9 mouse cellular contexts compared by ENCODE assay signal in genomic region chr4:141310191-141310606, GRCm38 (mm10). TPM values are rescaled to one million over a fixed set of nuclear protein-coding genes. Genes with fewer than 3 reads are reported as not detected.
DNase-seq lines count a peak whose midpoint lies in the region; ATAC-seq and TF ChIP-seq lines count a peak whose summit lies in the region.
"Had no signal": no experiment of that assay in that cellular context is flagged by ENCODE, and none has a peak within 500 bp of the region (broad histone marks: within the 10 kb centered on the region; RNA-seq: fewer than 3 reads in every experiment).

No protein-coding gene starts in this region.

- 14% methylated on average over 8 of the region's 8 CpGs for WGBS in forebrain, embryonic 10.5 days
- WGBS in forebrain, embryonic 14.5 days: 7% methylated on average over 8 of the region's 8 CpGs
- WGBS in liver, adult 2 months: 32% methylated on average over 8 of the region's 8 CpGs

- ATAC-seq in forebrain, embryonic 14.5 days: no peak

- peaks cover 19% of the 10 kb centered on the region for H3K36me3 ChIP-seq in forebrain, embryonic 10.5 days (replicated peaks)
- H3K36me3 ChIP-seq in forebrain, embryonic 14.5 days (ENCODE audit: control insufficient read depth, insufficient read depth, low read length): no peaks in the 10 kb centered on the region
- peaks cover 6% of the 10 kb centered on the region; the same call in 1 of the 2 replicates for H3K36me3 ChIP-seq in liver, adult 2 months (ENCODE audit: control insufficient read depth, insufficient read depth, low read length)

- H3K4me2 ChIP-seq in forebrain, embryonic 14.5 days (ENCODE audit: low read length): no peak overlapping the region

- peaks cover 14% of the 10 kb centered on the region; the same call in 1 of the 2 replicates for H3K27me3 ChIP-seq in forebrain, embryonic 10.5 days (ENCODE audit: poor library complexity, severe bottlenecking)
- H3K27me3 ChIP-seq in forebrain, embryonic 14.5 days (replicated peaks; ENCODE audit: control insufficient read depth, insufficient read depth, low read length): no peaks in the 10 kb centered on the region
- H3K27me3 ChIP-seq in liver, adult 2 months (ENCODE audit: control insufficient read depth, insufficient read depth, low read length): no peaks in the 10 kb centered on the region

- H3K4me1 ChIP-seq in forebrain, embryonic 10.5 days: peaks cover 80% of the 10 kb centered on the region
- H3K4me1 ChIP-seq in forebrain, embryonic 14.5 days (ENCODE audit: control insufficient read depth, insufficient read depth, low read length): peaks cover 8% of the 10 kb centered on the region
- H3K4me1 ChIP-seq in liver, adult 2 months (ENCODE audit: control insufficient read depth, insufficient read depth, low read length): peaks cover 56% of the 10 kb centered on the region

- DNase-seq in forebrain, embryonic 10.5 days (ENCODE audit: extremely low spot score, low spot score): peak; percentile 53
- DNase-seq in forebrain, embryonic 14.5 days (ENCODE audit: low spot score): no peak
- DNase-seq in adrenal gland, postnatal 4 days (ENCODE audit: low spot score in 2 of 2): peak; percentile 50 to 64
- peak; percentile 85 to 86 for DNase-seq in heart, postnatal 10 days
- no peak for DNase-seq in liver, adult 2 months (ENCODE audit: extremely low read depth, low read depth, low spot score)
- peak; percentile 8 for DNase-seq in skeletal muscle tissue, adult 2 months (ENCODE audit: low read depth, low spot score)
- DNase-seq in frontal cortex, postnatal 10 days (ENCODE audit: low spot score in 2 of 2): no peak
- DNase-seq in cerebellum, adult 11 months: no peak

- H3K9me3 ChIP-seq in forebrain, embryonic 10.5 days: no peaks in the 10 kb centered on the region
- H3K9me3 ChIP-seq in forebrain, embryonic 14.5 days (replicated peaks; ENCODE audit: control insufficient read depth, low read length): no peaks in the 10 kb centered on the region

- H3K9ac ChIP-seq in forebrain, embryonic 14.5 days (ENCODE audit: low read length): no peak overlapping the region; the same call in 1 of the 2 replicates
- peak overlapping the region; percentile 6; the same call in 1 of the 2 replicates for H3K9ac ChIP-seq in liver, adult 2 months (ENCODE audit: low read depth, low read length)

- TF ChIP-seq POLR2A in liver, adult 2 months (IDR thresholded peaks at IDR 0.05; ENCODE audit: extremely low read depth, insufficient read depth, low read length): no peak

- peak overlapping the region; percentile 84 for H3K27ac ChIP-seq in forebrain, embryonic 10.5 days
- no peak overlapping the region for H3K27ac ChIP-seq in forebrain, embryonic 14.5 days (ENCODE audit: low read depth, low read length)
- peak overlapping the region; percentile 94 for H3K27ac ChIP-seq in liver, adult 2 months (replicated peaks; ENCODE audit: insufficient read depth, low read depth, low read length)

- peaks cover 44% of the 10 kb centered on the region; the same call in 1 of the 2 replicates for H3K79me2 ChIP-seq in liver, adult 2 months (ENCODE audit: control insufficient read depth, insufficient read depth, low read length)

- intact Hi-C loops in heart, postnatal 10 days (cut with DNase I): loop anchor here (5.0 kb wide), 1 partner anchor 33 kb away; no protein-coding TSS in a partner anchor

- TF ChIP-seq CTCF in liver, adult 2 months (IDR thresholded peaks at IDR 0.05; ENCODE audit: low read depth, low read length): no peak

- peak overlapping the region; percentile 26 for H3K4me3 ChIP-seq in forebrain, embryonic 10.5 days
- H3K4me3 ChIP-seq in forebrain, embryonic 14.5 days (ENCODE audit: low read depth, low read length): no peak overlapping the region
- no peak overlapping the region for H3K4me3 ChIP-seq in liver, adult 2 months (ENCODE audit: insufficient read depth, low read depth, low read length)

RNA-seq across cellular contexts. Expression of gene Epha2, which starts 9.2 kb away (rescaled TPM):
- 3.3 and 3.7 TPM in 2 replicates for polyA plus RNA-seq in forebrain, embryonic 10.5 days (2016; fragmentation: Nextera tagmentation; extraction: Ambion mirVana)
- 0.58 and 0.64 TPM in 2 replicates for polyA plus RNA-seq in forebrain, embryonic 14.5 days (2014; fragmentation: Nextera tagmentation; extraction: Ambion mirVana)
- 10 to 100 TPM; 19.0 to 21.5 TPM for total RNA-seq in adrenal gland, postnatal 4 days (2021)
- 1 to 10 TPM; 8.1 TPM for total RNA-seq in heart, postnatal 10 days (2021)
- 7.7 and 9.3 TPM in 2 replicates for total RNA-seq in liver, adult 2 months (2014; rRNA removed)
- 11.6 and 12.0 TPM in 2 replicates for polyA plus RNA-seq in liver, adult 2 months (2012; rRNA removed)
- total RNA-seq: hematopoietic stem cell, adult 5-6 weeks had no signal

RNA-seq across cellular contexts. Expression of gene Fam131c, which starts 57.8 kb away (rescaled TPM):
- polyA plus RNA-seq in forebrain, embryonic 10.5 days (2016; fragmentation: Nextera tagmentation; extraction: Ambion mirVana): 0.55 and 0.63 TPM in 2 replicates
- 10.2 and 15.8 TPM in 2 replicates for polyA plus RNA-seq in forebrain, embryonic 14.5 days (2014; fragmentation: Nextera tagmentation; extraction: Ambion mirVana)
- total RNA-seq in adrenal gland, postnatal 4 days (2021): 1 to 10 TPM; 1.9 to 3.0 TPM
- total RNA-seq in heart, postnatal 10 days (2021): 1 to 10 TPM in 1 of 2 experiments, under 1 TPM in 1; 0.94 to 2.9 TPM
- total RNA-seq in liver, adult 2 months (2014; rRNA removed): 0.40 and 0.46 TPM in 2 replicates
- polyA plus RNA-seq in liver, adult 2 months (2012; rRNA removed): 4.5 and 10.3 TPM in 2 replicates
- total RNA-seq: hematopoietic stem cell, adult 5-6 weeks had no signal

Comparison
In these comparisons a context has a peak if more than half of its experiments do, and no peak if none do; other contexts are left out.
1. DNase-seq: peak in forebrain, embryonic 10.5 days (single experiment), adrenal gland, postnatal 4 days (2 of 2), heart, postnatal 10 days (2 of 2) and skeletal muscle tissue, adult 2 months (single experiment); none in forebrain, embryonic 14.5 days (single experiment), liver, adult 2 months (single experiment), frontal cortex, postnatal 10 days (0 of 2) and cerebellum, adult 11 months (single experiment).